Mouse (Mus musculus) embryonic facial prominence, embryonic 15.5 days (tissue): ENCODE measurements around the gene Tmem115. TPM values are rescaled to one million over a fixed set of nuclear protein-coding genes. Genes with fewer than 3 reads are reported as not detected.

Experiments
- ATAC-seq: fragments of 200-750 bp; cut with Nextera tagmentation; 2 replicates; pipeline ENCODE4 v1.8.0; 2017; ENCODE audit warnings: low read depth, moderate TSS enrichment; ENCODE audit not compliant: insufficient number of reproducible peaks, low FRiP score, low TSS enrichment
- H3K27ac ChIP-seq: fragments of 300-500 bp; sonication (generic); replicated peaks from 2 replicates; pipeline ENCODE4 v1.5.1; 2015; ENCODE audit warnings: mild to moderate bottlenecking, inconsistent platforms
- H3K27me3 ChIP-seq: fragments of 300-500 bp; sonication (generic); 2 replicates; pipeline ENCODE4 v1.6.1; 2015; ENCODE audit warnings: inconsistent platforms
- H3K36me3 ChIP-seq: fragments of 300-500 bp; sonication (generic); 2 replicates; pipeline ENCODE4 v1.6.1; 2015; ENCODE audit warnings: mild to moderate bottlenecking, inconsistent platforms
- H3K4me1 ChIP-seq: fragments of 300-500 bp; sonication (generic); 2 replicates; pipeline ENCODE4 v1.6.1; 2015; ENCODE audit warnings: inconsistent platforms
- H3K4me2 ChIP-seq: fragments of 300-500 bp; sonication (generic); replicated peaks from 2 replicates; pipeline ENCODE4 v1.6.1; 2015; ENCODE audit warnings: mild to moderate bottlenecking, inconsistent platforms
- H3K4me3 ChIP-seq: fragments of 300-500 bp; sonication (generic); replicated peaks from 2 replicates; pipeline ENCODE4 v1.5.1; 2015; ENCODE audit warnings: mild to moderate bottlenecking, inconsistent platforms
- H3K9ac ChIP-seq: fragments of 300-500 bp; sonication (generic); 2 replicates; pipeline ENCODE4 v1.6.1; 2015; ENCODE audit warnings: inconsistent platforms
- H3K9me3 ChIP-seq: fragments of 300-500 bp; sonication (generic); replicated peaks from 2 replicates; pipeline ENCODE4 v1.6.1; 2016; ENCODE audit warnings: inconsistent platforms
- WGBS: fragments of 180-500 bp; shearing (Covaris S2); methylation state at CpG from one replicate; pipeline ENCODE4 v1.1.7; 2015; 5-methylcytosine and 5-hydroxymethylcytosine counted together
- polyA plus RNA-seq: library from polyadenylated mRNA; unstranded; fragments of >200 nt; fragmentation: Nextera tagmentation; extraction: Ambion mirVana; gene quantifications from 2 replicates; pipeline ENCODE4 v1.2.1, GENCODE M21; 2015

Tmem115 gene
- polyA plus RNA-seq, 1 experiment from 2014 or later = 51.6 TPM

DNA sequence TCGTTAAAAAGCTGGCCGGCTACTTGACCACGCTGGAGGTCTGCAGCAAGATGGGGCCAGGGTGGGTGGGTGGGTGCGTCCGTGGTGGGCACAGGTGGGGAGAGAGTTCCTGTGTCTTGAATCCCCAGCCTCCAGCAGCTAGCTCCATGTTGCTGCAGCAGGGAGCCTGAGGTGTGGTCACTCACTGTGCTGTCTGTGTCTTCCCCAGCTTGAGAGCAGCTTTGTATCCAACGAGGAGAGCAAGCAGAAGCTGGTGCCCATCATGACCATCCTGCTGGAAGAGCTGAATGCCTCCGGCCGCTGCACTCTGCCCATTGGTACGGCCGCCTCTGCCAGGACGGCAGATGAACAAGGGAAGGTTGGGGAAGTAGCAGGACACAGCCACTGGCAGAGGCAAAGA, 9.6 kb downstream of the Tmem115 start:
- 86% methylated on average over 11 of the region's 11 CpGs for WGBS
- Histone ChIP-seq H3K4me3 (no peak overlapping the region), H3K9me3 (no peaks in the 10 kb centered on the region), H3K36me3 (peaks cover 44% of the 10 kb centered on the region), H3K27ac (no peak overlapping the region), H3K4me2 (no peak overlapping the region; the same call in 1 of the 2 replicates), H3K4me1 (peaks cover 41% of the 10 kb centered on the region), H3K27me3 (no peaks in the 10 kb centered on the region), H3K9ac (no peak overlapping the region)
- ATAC-seq = no peak

DNA sequence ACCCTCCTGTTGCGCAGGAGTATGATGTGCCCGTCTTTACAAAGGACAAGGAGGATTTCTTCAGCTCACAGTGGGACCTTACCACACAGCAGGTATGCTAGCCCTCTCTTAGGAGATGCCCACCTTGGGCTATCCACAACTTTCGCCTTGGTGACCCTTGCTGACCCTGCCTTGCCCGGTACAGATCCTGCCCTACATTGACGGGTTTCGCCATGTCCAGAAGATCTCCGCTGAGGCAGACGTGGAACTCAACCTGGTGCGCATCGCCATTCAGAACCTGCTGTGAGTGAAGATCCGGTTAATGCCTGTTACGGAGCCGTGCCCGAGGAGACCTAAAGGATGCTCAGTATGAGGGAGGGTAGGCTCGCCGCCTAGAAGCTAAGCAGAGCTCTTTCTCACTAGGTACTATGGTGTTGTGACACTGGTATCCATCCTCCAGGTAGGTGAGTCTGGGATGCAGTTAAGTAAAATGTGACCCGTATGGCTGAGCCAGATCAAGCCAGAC, 10.5 kb downstream of the Tmem115 start:
- WGBS = 93% methylated on average over 17 of the region's 17 CpGs
- ATAC-seq = no peak

DNA sequence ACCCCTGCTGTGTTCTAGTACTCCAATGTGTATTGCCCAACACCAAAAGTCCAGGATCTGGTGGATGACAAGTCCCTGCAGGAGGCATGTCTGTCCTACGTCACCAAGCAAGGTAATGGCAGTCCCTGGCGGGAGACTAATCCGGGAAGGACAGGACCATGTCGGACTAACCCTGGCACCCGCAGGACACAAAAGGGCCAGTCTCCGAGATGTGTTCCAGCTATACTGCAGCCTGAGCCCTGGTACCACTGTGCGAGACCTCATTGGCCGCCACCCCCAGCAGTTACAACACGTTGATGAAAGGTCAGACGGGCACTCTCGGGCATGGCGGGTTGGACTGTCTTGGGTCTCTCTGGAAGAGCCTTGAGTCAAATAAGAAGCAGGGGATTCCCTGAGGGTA, 11.0 kb downstream of the Tmem115 start:
- no peak overlapping the region for H3K4me3 ChIP-seq
- H3K36me3 ChIP-seq = peaks cover 29% of the 10 kb centered on the region
- ATAC-seq = no peak
- H3K9me3 ChIP-seq = no peaks in the 10 kb centered on the region
- 91% methylated on average over 12 of the region's 12 CpGs for WGBS
- H3K9ac ChIP-seq = no peak overlapping the region
- no peaks in the 10 kb centered on the region for H3K27me3 ChIP-seq
- H3K27ac ChIP-seq = no peak overlapping the region
- H3K4me2 ChIP-seq = no peak overlapping the region
- peaks cover 44% of the 10 kb centered on the region for H3K4me1 ChIP-seq

More for the DNA sequence above, 10.5 kb downstream of the Tmem115 start:
- H3K36me3 ChIP-seq = peaks cover 34% of the 10 kb centered on the region
- no peak overlapping the region for H3K9ac ChIP-seq
- H3K4me1 ChIP-seq = peaks cover 41% of the 10 kb centered on the region
- H3K27me3 ChIP-seq = no peaks in the 10 kb centered on the region
- H3K4me3 ChIP-seq = no peak overlapping the region
- H3K9me3 ChIP-seq = no peaks in the 10 kb centered on the region
- H3K4me2 ChIP-seq = no peak overlapping the region
- H3K27ac ChIP-seq = no peak overlapping the region

DNA sequence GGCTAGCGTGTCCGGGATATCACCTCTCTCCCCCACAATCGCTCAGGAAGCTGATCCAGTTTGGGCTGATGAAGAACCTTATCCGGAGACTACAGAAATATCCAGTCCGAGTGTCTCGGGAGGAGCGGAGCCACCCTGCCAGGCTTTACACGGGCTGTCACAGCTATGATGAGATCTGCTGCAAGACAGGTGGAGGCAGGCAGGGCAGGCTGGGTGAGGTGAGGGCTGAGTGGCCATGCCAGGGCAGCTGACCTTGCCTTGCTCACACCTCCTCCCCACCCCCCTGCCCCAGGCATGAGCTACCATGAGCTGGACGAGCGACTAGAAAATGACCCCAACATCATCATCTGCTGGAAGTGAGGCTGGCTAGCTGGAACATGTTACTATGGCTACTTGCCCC, 11.5 kb downstream of the Tmem115 start:
- no peak for ATAC-seq
- Histone ChIP-seq H3K9ac (no peak overlapping the region), H3K4me1 (peaks cover 47% of the 10 kb centered on the region), H3K4me3 (no peak overlapping the region), H3K4me2 (no peak overlapping the region), H3K36me3 (peaks cover 25% of the 10 kb centered on the region), H3K27ac (no peak overlapping the region), H3K9me3 (no peaks in the 10 kb centered on the region), H3K27me3 (no peaks in the 10 kb centered on the region)
- WGBS = 81% methylated on average over 10 of the region's 10 CpGs

DNA sequence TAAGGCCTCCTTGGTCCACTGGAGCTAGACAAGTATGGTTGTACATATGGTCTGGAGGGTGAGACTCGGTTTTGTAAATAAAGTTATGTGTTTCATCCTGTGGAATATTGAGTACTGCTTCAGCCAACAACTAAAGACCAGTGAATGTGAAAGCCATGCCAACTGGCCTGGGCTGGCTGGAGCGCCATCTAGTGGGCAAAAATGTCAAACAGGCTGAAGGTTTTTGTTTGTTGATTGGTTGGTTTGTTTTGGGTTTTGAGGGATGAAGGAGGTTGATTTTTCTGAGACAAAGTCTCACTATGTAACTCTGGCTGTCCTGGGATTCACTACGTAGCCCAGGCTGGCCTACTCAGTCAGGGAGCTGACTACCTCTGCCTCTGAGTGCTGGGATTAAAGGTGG, 11.9 kb downstream of the Tmem115 start:
- Histone ChIP-seq H3K4me2 (no peak overlapping the region), H3K36me3 (peaks cover 22% of the 10 kb centered on the region), H3K9ac (no peak overlapping the region), H3K27ac (no peak overlapping the region), H3K27me3 (no peaks in the 10 kb centered on the region), H3K4me1 (peaks cover 49% of the 10 kb centered on the region), H3K9me3 (no peaks in the 10 kb centered on the region), H3K4me3 (no peak overlapping the region)
- 11% methylated on average over 3 of the region's 3 CpGs for WGBS
- ATAC-seq = no peak

DNA sequence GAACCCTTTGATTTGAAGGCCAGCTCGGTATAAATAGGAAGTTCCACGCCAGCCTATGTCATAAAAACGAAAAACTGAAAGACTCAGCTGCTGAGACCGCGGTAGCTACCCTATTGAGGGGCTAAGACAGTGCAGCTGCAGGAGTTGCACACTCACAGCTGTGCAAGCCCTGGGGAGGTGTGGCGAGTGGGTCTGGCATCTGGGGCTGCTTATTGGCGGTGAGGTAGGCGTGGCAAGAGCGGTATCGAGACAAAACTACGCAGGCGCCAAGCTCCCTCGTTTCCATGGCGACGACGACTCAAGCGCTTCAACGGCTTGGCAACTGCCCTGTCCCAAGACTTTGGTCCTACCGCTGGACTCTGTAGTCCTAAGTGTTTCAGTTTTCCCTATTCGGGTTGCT, 13.3 kb downstream of the Tmem115 start, which contains the start of gene Zmynd10:
Gene Zmynd10, plus strand, starts transcription at position 273 of the 400 bp plus-strand sequence.
- peak within 1 kb of the TSS; percentile 18 for H3K4me3 ChIP-seq
- 2% methylated on average over 20 of the region's 20 CpGs for WGBS
- H3K9ac ChIP-seq = no peak within 1 kb of the TSS
- H3K4me1 ChIP-seq = peaks cover 54% of the 10 kb centered on the region
- no peaks in the 10 kb centered on the region for H3K27me3 ChIP-seq
- H3K9me3 ChIP-seq = no peaks in the 10 kb centered on the region
- peaks cover 22% of the 10 kb centered on the region for H3K36me3 ChIP-seq
- 0 out of 2 replicates have a peak within 1 kb of the TSS, but pooled peaks have one; percentile 23 for H3K27ac ChIP-seq
- ATAC-seq = peak; percentile 52; the same call in 1 of the 2 replicates
- H3K4me2 ChIP-seq = peak within 1 kb of the TSS; percentile 41

DNA sequence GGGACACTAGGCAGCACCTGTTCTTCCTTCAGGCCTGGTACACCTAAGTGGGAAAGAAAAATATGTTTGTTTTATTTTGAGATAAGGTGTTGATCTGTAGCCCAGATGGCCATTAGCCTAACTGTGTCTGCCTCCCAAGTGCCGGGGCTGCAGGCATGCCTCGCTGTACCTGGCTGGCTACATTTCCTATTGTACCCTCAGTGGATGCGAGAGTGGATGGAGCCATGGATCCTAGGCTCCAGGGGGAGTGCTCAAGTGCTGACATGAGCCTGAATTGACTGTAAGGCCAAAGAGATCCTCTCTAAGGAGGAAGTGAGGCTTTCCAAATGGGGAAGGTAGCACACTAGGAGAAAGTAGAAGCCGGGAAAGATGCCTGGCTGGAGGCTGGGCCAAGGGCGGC, 14.2 kb downstream of the Tmem115 start:
- Histone ChIP-seq H3K4me1 (peaks cover 56% of the 10 kb centered on the region), H3K9me3 (no peaks in the 10 kb centered on the region), H3K36me3 (peaks cover 22% of the 10 kb centered on the region), H3K27ac (no peak overlapping the region), H3K27me3 (no peaks in the 10 kb centered on the region), H3K4me3 (no peak overlapping the region), H3K4me2 (no peak overlapping the region), H3K9ac (no peak overlapping the region)
- 79% methylated on average over 5 of the region's 5 CpGs for WGBS
- no peak for ATAC-seq

DNA sequence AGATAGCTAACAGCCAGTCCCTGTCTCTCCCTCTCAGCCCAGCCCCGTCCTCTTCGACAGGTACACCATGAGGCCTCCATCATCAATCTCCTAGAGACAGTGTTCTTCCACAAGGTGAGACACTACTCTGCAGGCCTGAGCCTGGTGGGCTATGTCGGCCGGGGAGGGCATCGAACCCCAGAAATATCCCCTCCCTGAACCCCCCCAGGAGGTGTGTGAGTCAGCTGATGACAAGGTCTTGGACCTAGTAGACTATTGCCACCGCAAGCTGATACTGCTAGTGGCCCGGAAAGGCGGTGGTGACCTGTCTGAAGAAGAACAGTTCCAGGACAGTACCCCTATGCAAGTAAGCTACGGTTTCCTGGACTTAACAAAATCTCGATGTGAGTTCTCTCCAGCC, 15.1 kb downstream of the Tmem115 start:
- H3K4me2 ChIP-seq = no peak overlapping the region
- no peak overlapping the region for H3K4me3 ChIP-seq
- WGBS = 89% methylated on average over 10 of the region's 10 CpGs
- H3K27me3 ChIP-seq = no peaks in the 10 kb centered on the region
- no peak overlapping the region for H3K9ac ChIP-seq
- ATAC-seq = no peak
- no peaks in the 10 kb centered on the region for H3K9me3 ChIP-seq
- peaks cover 17% of the 10 kb centered on the region for H3K36me3 ChIP-seq
- H3K4me1 ChIP-seq = peaks cover 62% of the 10 kb centered on the region
- no peak overlapping the region for H3K27ac ChIP-seq

DNA sequence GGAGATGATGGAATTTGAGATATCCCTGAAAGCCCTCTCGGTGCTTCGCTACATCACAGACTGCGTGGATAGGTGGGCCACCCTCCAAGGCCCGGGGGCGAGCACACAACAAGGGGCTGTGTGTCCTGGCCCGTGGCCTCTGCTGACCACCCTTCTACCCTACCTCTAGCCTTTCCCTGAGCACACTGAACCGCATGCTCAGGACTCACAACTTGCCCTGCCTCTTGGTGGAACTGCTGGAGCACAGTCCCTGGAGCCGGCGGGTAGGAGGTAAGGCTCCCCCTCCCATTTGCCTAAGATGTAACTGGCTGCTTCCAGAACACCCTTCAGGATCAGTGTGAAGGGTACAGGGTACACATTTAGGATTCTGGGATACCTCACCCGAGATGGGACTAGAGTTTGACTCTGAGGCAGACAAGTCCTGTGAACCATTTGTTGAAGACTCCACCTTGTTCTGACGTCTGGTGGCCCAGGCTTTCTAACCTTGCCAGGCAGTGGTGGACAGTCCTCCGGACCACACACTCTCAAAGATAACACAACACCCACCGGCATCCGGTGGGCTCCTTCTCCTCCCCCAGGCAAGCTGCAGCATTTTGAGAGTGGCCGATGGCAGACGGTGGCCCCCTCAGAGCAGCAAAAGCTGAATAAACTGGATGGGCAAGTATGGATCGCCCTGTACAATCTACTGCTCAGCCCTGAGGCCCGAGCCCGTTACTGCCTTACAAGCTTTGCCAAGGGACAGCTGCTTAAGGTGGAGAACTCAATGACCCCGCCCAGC, 15.7 kb downstream of the Tmem115 start:
- Histone ChIP-seq H3K27me3 (no peaks in the 10 kb centered on the region), H3K4me1 (peaks cover 65% of the 10 kb centered on the region), H3K27ac (no peak overlapping the region), H3K36me3 (peaks cover 11% of the 10 kb centered on the region), H3K4me3 (no peak overlapping the region), H3K9ac (no peak overlapping the region; the same call in 1 of the 2 replicates), H3K9me3 (no peaks in the 10 kb centered on the region), H3K4me2 (no peak overlapping the region)
- ATAC-seq = no peak
- WGBS = 77% methylated on average over 20 of the region's 20 CpGs

DNA sequence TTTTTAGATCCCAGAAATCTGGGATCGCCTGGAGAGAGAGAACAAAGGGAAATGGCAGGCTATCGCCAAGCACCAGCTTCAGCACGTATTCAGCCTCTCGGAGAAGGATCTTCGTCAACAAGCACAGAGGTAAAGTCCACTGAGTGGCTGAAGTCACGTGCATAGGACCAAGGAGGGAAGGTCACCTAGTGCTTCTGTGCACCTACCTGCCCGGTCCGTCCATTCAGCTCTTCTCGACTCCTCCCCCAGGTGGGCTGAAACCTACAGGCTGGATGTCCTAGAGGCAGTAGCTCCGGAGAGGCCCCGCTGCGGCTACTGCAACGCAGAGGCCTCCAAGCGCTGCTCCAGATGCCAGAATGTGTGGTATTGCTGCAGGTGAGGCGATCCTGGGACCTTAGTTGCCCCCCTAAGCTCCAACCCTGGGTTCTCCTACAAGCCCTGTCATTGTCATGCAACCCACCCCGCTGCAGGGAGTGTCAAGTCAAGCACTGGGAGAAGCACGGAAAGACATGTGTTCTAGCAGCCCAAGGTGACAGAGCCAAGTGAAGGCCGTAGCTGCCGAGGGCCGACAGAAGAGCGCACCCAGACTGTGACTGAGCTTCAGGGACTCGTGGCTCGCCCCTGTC, 16.9 kb downstream of the Tmem115 start:
- Histone ChIP-seq H3K27ac (peak overlapping the region; percentile 85), H3K36me3 (no peaks in the 10 kb centered on the region), H3K4me3 (peak overlapping the region; percentile 51), H3K9ac (0 out of 2 replicates have a peak overlapping the region, but pooled peaks have one; percentile 59), H3K4me1 (peaks cover 69% of the 10 kb centered on the region), H3K4me2 (peak overlapping the region; percentile 92), H3K27me3 (no peaks in the 10 kb centered on the region), H3K9me3 (no peaks in the 10 kb centered on the region)
- WGBS = 36% methylated on average over 23 of the region's 23 CpGs
- no peak for ATAC-seq

DNA sequence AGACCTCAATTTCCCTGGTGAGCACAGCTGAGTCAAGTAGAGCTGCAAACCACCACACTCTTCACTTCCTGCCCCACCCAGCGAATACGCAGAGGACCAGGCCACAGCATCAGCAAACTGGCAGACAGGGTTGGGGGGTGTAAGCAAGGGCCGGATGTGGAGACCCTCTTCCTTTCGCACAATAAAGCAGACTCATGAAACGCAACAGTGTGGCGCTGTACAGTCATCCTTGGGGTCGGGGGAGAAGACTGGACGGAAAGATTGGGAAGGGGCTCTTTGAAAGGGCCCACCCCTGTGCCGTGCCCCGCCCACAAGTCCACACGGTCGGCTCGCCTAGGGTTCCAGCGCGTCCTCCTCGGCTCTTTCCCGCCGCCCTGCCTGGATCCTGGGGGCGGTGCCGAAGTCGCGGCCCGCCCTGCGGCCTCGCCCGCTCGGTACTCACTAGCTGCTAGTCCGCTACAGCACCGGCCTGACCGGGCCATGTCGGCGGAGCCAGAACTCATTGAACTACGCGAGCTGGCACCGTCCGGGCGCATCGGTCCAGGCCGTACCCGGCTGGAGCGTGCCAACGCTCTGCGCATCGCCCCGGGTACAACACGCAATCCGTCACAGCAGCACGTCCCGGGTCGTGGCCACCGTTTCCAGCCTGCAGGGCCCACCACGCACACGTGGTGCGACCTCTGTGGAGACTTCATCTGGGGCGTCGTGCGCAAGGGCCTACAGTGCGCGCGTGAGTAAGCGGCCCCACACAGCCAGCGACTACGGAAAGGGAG, 17.6 kb downstream of the Tmem115 start, which contains the start of gene Rassf1:
Gene Rassf1, plus strand, starts transcription at position 439 of the 773 bp plus-strand sequence.
- Histone ChIP-seq H3K4me3 (peak within 1 kb of the TSS; percentile 51), H3K4me1 (peaks cover 72% of the 10 kb centered on the region), H3K27me3 (no peaks in the 10 kb centered on the region), H3K9me3 (no peaks in the 10 kb centered on the region), H3K9ac (peak within 1 kb of the TSS; percentile 59), H3K36me3 (no peaks in the 10 kb centered on the region), H3K27ac (peak within 1 kb of the TSS; percentile 85), H3K4me2 (peak within 1 kb of the TSS; percentile 92)
- peak; percentile 65 for ATAC-seq
- under 1% methylated on average over 63 of the region's 63 CpGs for WGBS
